ENCODE assay signal across 28 mouse cellular contexts in genomic region chr16:32948016-32948415, GRCm38 (mm10). TPM values are rescaled to one million over a fixed set of nuclear protein-coding genes. Genes with fewer than 3 reads are reported as not detected.
DNase-seq lines count a peak whose midpoint lies in the region; ATAC-seq lines count a peak whose summit lies in the region.
"Had no signal": no experiment of that assay in that cellular context is flagged by ENCODE, and none has a peak within 500 bp of the region (broad histone marks: within the 10 kb centered on the region; RNA-seq: fewer than 3 reads in every experiment).

No protein-coding gene starts in this region.

- no peaks in the 10 kb centered on the region for H3K27me3 ChIP-seq in heart, embryonic 10.5 days (ENCODE audit: insufficient read depth, poor library complexity, severe bottlenecking)
- no peaks in the 10 kb centered on the region for H3K27me3 ChIP-seq in kidney, embryonic 16.5 days (ENCODE audit: insufficient read depth, low read length)
- H3K27me3 ChIP-seq: CH12.LX; embryonic facial prominence, embryonic 12.5 days; embryonic facial prominence, embryonic 15.5 days; heart, embryonic 12.5 days; heart, embryonic 15.5 days; hindbrain, embryonic 13.5 days; Patski had no signal

- peaks cover 16% of the 10 kb centered on the region for H3K36me3 ChIP-seq in heart, embryonic 10.5 days
- peaks cover 4% of the 10 kb centered on the region; the same call in 1 of the 2 replicates for H3K36me3 ChIP-seq in kidney, embryonic 16.5 days (ENCODE audit: insufficient read depth, low read length)

- WGBS in heart, embryonic 10.5 days = 80% methylated on average over 8 of the region's 8 CpGs
- whole genome bisulfite sequencing in kidney, embryonic 16.5 days = 53% methylated on average over 8 of the region's 8 CpGs

- ATAC-seq in kidney, embryonic 16.5 days (ENCODE audit: low FRiP score, low TSS enrichment) = peak; percentile 67; the same call in 1 of the 2 replicates
- ATAC-seq: forebrain, embryonic 14.5 days; forebrain, postnatal 0 days; hindbrain, embryonic 16.5 days; Patski had no signal

- H3K4me1 ChIP-seq in heart, embryonic 10.5 days = peaks cover 8% of the 10 kb centered on the region; the same call in 1 of the 2 replicates
- H3K4me1 ChIP-seq in kidney, embryonic 16.5 days (ENCODE audit: insufficient read depth, low read length) = peaks cover 7% of the 10 kb centered on the region
- H3K4me1 ChIP-seq: embryonic facial prominence, embryonic 12.5 days; hindbrain, embryonic 13.5 days had no signal

- peak; percentile 61 for DNase-seq in heart, adult 11 months
- DNase-seq in heart, embryonic 10.5 days (ENCODE audit: low spot score) = no peak
- DNase-seq in kidney, postnatal 4 days = no peak
- peak; percentile 9 for DNase-seq in retina, postnatal 1 day
- no peak for DNase-seq in retina, embryonic 14.5 days (ENCODE audit: low spot score)
- no peak for DNase-seq in lung, adult 18-20 months
- DNase-seq: adrenal gland, postnatal 10 days; adrenal gland, postnatal 36 days; B cell, adult 2 months; cerebellum, adult 11 months; cerebellum, adult 2 months; cerebellum, adult 9-11 months; cerebellum, postnatal 25 days; forebrain, postnatal 0 days; gastrocnemius, postnatal 36 days; heart, postnatal 10 days; heart, postnatal 36 days had no signal

- H3K4me2 ChIP-seq in kidney, embryonic 16.5 days (replicated peaks; ENCODE audit: low read depth, low read length) = no peak overlapping the region
- H3K4me2 ChIP-seq: embryonic facial prominence, embryonic 12.5 days; embryonic facial prominence, embryonic 15.5 days; heart, embryonic 12.5 days; heart, embryonic 15.5 days; hindbrain, embryonic 13.5 days had no signal

- no peak overlapping the region for H3K9ac ChIP-seq in kidney, embryonic 16.5 days (replicated peaks; ENCODE audit: low read length)
- H3K9ac ChIP-seq: embryonic facial prominence, embryonic 12.5 days; embryonic facial prominence, embryonic 15.5 days; forebrain, postnatal 0 days; heart, embryonic 12.5 days; heart, embryonic 15.5 days; hindbrain, embryonic 13.5 days had no signal

- H3K4me3 ChIP-seq in heart, embryonic 10.5 days = no peak overlapping the region
- no peak overlapping the region for H3K4me3 ChIP-seq in kidney, embryonic 16.5 days (ENCODE audit: low read length)
- H3K4me3 ChIP-seq: embryonic facial prominence, embryonic 12.5 days; embryonic facial prominence, embryonic 15.5 days; heart, embryonic 12.5 days; heart, embryonic 15.5 days; hindbrain, embryonic 10.5 days; hindbrain, embryonic 13.5 days had no signal

- H3K9me3 ChIP-seq in heart, embryonic 10.5 days = no peaks in the 10 kb centered on the region
- H3K9me3 ChIP-seq in kidney, embryonic 16.5 days (ENCODE audit: low read length) = no peaks in the 10 kb centered on the region
- H3K9me3 ChIP-seq: embryonic facial prominence, embryonic 12.5 days; embryonic facial prominence, embryonic 15.5 days; heart, embryonic 12.5 days; hindbrain, embryonic 10.5 days; hindbrain, embryonic 13.5 days had no signal

- no peak overlapping the region for H3K27ac ChIP-seq in heart, embryonic 10.5 days
- no peak overlapping the region for H3K27ac ChIP-seq in kidney, embryonic 16.5 days (ENCODE audit: low read length)
- H3K27ac ChIP-seq: embryonic facial prominence, embryonic 12.5 days; heart, embryonic 15.5 days; hindbrain, embryonic 10.5 days; hindbrain, embryonic 13.5 days had no signal

RNA-seq across cellular contexts. Expression of gene Lrch3, which starts 34.1 kb away (rescaled TPM):
- 23.7 and 26.6 TPM in 2 replicates for polyA plus RNA-seq in heart, embryonic 10.5 days (2016; fragmentation: Nextera tagmentation; extraction: Ambion mirVana)
- 22.7 and 23.7 TPM in 2 replicates for polyA plus RNA-seq in kidney, embryonic 16.5 days (2015; fragmentation: Nextera tagmentation; extraction: Ambion mirVana)

Comparison
In these comparisons a context has a peak if more than half of its experiments do, and no peak if none do; other contexts are left out.
1. DNase-seq: peak in heart, adult 11 months (single experiment) and retina, postnatal 1 day (single experiment); none in heart, embryonic 10.5 days (single experiment), kidney, postnatal 4 days (0 of 2), retina, embryonic 14.5 days (single experiment) and lung, adult 18-20 months (0 of 2).